Mouse (Mus musculus) lung, postnatal 0 days (tissue): ENCODE data around the gene Psrc1. TPM values are rescaled to one million over a fixed set of nuclear protein-coding genes. Genes with fewer than 3 reads are reported as not detected.

Experiments
- ATAC-seq: fragments of 200-750 bp; cut with Nextera tagmentation; 2 replicates; pipeline ENCODE4 v1.8.0; 2017; ENCODE audit warnings: moderate library complexity
- DNase-seq: peaks from one replicate; pipeline ENCODE4 v3.0.0-alpha.2; 2016; ENCODE audit warnings: low spot score
- H3K27ac ChIP-seq: fragments of 300-500 bp; sonication (generic); 2 replicates; pipeline ENCODE4 v1.5.1; 2014; ENCODE audit warnings: antibody characterized with exemption, mild to moderate bottlenecking, low read length, mixed read lengths
- H3K27me3 ChIP-seq: fragments of 300-500 bp; sonication (generic); replicated peaks from 2 replicates; pipeline ENCODE4 v1.6.1; 2014; ENCODE audit warnings: low read length, mixed read lengths; ENCODE audit not compliant: insufficient read depth
- H3K36me3 ChIP-seq: fragments of 300-500 bp; sonication (generic); 2 replicates; pipeline ENCODE4 v1.6.1; 2014; ENCODE audit warnings: low read length, mixed read lengths; ENCODE audit not compliant: insufficient read depth
- H3K4me1 ChIP-seq: fragments of 300-500 bp; sonication (generic); 2 replicates; pipeline ENCODE4 v1.6.1; 2014; ENCODE audit warnings: antibody characterized with exemption, low read depth, low read length, mixed read lengths; ENCODE audit not compliant: insufficient read depth
- H3K4me2 ChIP-seq: fragments of 300-500 bp; sonication (generic); replicated peaks from 2 replicates; pipeline ENCODE4 v1.6.1; 2014; ENCODE audit warnings: low read depth, mild to moderate bottlenecking, low read length, moderate library complexity, mixed read lengths
- H3K4me3 ChIP-seq: fragments of 300-500 bp; sonication (generic); 2 replicates; pipeline ENCODE4 v1.5.1; 2014; ENCODE audit warnings: low read depth, low read length
- H3K9ac ChIP-seq: fragments of 300-500 bp; sonication (generic); replicated peaks from 2 replicates; pipeline ENCODE4 v1.6.1; 2014; ENCODE audit warnings: low read depth, mild to moderate bottlenecking
- H3K9me3 ChIP-seq: fragments of 300-500 bp; sonication (generic); 2 replicates; pipeline ENCODE4 v1.6.1; 2016; ENCODE audit warnings: low read length, mixed read lengths
- CTCF ChIP-seq: IDR thresholded peaks from 2 replicates; pipeline ENCODE4 v1.5.1; 2016; ENCODE audit warnings: antibody characterized with exemption, mild to moderate bottlenecking
- EP300 ChIP-seq: IDR thresholded peaks from 2 replicates; pipeline ENCODE4 v1.6.1; 2016; ENCODE audit warnings: antibody characterized with exemption, mild to moderate bottlenecking, control low read depth
- WGBS: fragments of 180-500 bp; shearing (Covaris S2); extraction: QIAGEN DNeasy Blood & Tissue Kit; methylation state at CpG from one replicate; pipeline ENCODE4 v1.1.7; 2014; 5-methylcytosine and 5-hydroxymethylcytosine counted together
- polyA plus RNA-seq: library from polyadenylated mRNA; unstranded; fragments of >200 nt; fragmentation: Nextera tagmentation; extraction: Ambion mirVana; gene quantifications from 2 replicates; pipeline ENCODE4 v1.2.1, GENCODE M21; 2015

The Psrc1 gene
- polyA plus RNA-seq, 1 experiment from 2014 or later: 2.3 TPM

- Histone ChIP-seq H3K27me3 (no peaks in the 10 kb centered on the region), H3K9me3 (no peaks in the 10 kb centered on the region), H3K4me2 (no peak overlapping the region), H3K4me3 (no peak overlapping the region), H3K4me1 (no peaks in the 10 kb centered on the region), H3K36me3 (peaks cover 53% of the 10 kb centered on the region), H3K9ac (no peak overlapping the region), H3K27ac (no peak overlapping the region)
- WGBS: 84% methylated on average over 3 of the region's 3 CpGs
- DNase-seq (no peak), ATAC-seq (no peak)
- no peak for TF ChIP-seq CTCF
- TF ChIP-seq EP300: no peak
Observed at GRCm38 (mm10) chr3:108355245-108355644, 28.4 kb upstream of the Psrc1 start.

- Histone ChIP-seq H3K27me3 (no peaks in the 10 kb centered on the region), H3K4me3 (no peak overlapping the region), H3K27ac (no peak overlapping the region), H3K9me3 (no peaks in the 10 kb centered on the region), H3K4me2 (no peak overlapping the region), H3K9ac (no peak overlapping the region), H3K36me3 (peaks cover 41% of the 10 kb centered on the region), H3K4me1 (no peaks in the 10 kb centered on the region)
- ATAC-seq: no peak
- no peak for DNase-seq
- TF ChIP-seq CTCF (no peak), EP300 (no peak)
- WGBS: 91% methylated on average over 10 of the region's 10 CpGs
Observed at GRCm38 (mm10) chr3:108357051-108357450, 26.6 kb upstream of the Psrc1 start.

- TF ChIP-seq CTCF (no peak), EP300 (no peak)
- ATAC-seq: no peak
- DNase-seq: no peak
Observed at GRCm38 (mm10) chr3:108358445-108358844, 25.2 kb upstream of the Psrc1 start.

GRCm38 (mm10) chr3:108360894-108361293, 22.7 kb upstream of the Psrc1 start:
- 11% methylated on average over 7 of the region's 7 CpGs for WGBS
- Histone ChIP-seq H3K4me1 (no peaks in the 10 kb centered on the region), H3K9me3 (no peaks in the 10 kb centered on the region), H3K27me3 (no peaks in the 10 kb centered on the region), H3K27ac (no peak overlapping the region), H3K36me3 (peaks cover 19% of the 10 kb centered on the region), H3K4me3 (no peak overlapping the region), H3K9ac (no peak overlapping the region), H3K4me2 (no peak overlapping the region)
- DNase-seq (no peak), ATAC-seq (0 out of 2 replicates have a peak, but pooled peaks have one; percentile 14)
- no peak for TF ChIP-seq CTCF
- no peak for TF ChIP-seq EP300

More at GRCm38 (mm10) chr3:108358445-108358844, 25.2 kb upstream of the Psrc1 start:
- H3K9me3 ChIP-seq: no peaks in the 10 kb centered on the region
- peaks cover 38% of the 10 kb centered on the region for H3K36me3 ChIP-seq
- no peaks in the 10 kb centered on the region for H3K4me1 ChIP-seq
- no peak overlapping the region for H3K4me3 ChIP-seq
- WGBS: 74% methylated on average over 6 of the region's 6 CpGs
- H3K9ac ChIP-seq: no peak overlapping the region
- no peak overlapping the region for H3K27ac ChIP-seq
- H3K27me3 ChIP-seq: no peaks in the 10 kb centered on the region
- no peak overlapping the region for H3K4me2 ChIP-seq

- no peak overlapping the region for H3K4me2 ChIP-seq
- H3K36me3 ChIP-seq: no peaks in the 10 kb centered on the region
- DNase-seq (no peak), ATAC-seq (no peak)
- H3K4me3 ChIP-seq: no peak overlapping the region
- H3K9me3 ChIP-seq: no peaks in the 10 kb centered on the region
- TF ChIP-seq EP300 (no peak), CTCF (no peak)
- no peak overlapping the region for H3K27ac ChIP-seq
- WGBS: 44% methylated on average over 3 of the region's 3 CpGs
- no peaks in the 10 kb centered on the region for H3K27me3 ChIP-seq
- no peak overlapping the region for H3K9ac ChIP-seq
- peaks cover 3% of the 10 kb centered on the region; the same call in 1 of the 2 replicates for H3K4me1 ChIP-seq
Observed at GRCm38 (mm10) chr3:108363626-108364025, 20.0 kb upstream of the Psrc1 start.

- H3K9ac ChIP-seq: no peak within 1 kb of the TSS
- H3K9me3 ChIP-seq: no peaks in the 10 kb centered on the region
- H3K4me2 ChIP-seq: no peak within 1 kb of the TSS
- DNase-seq (no peak), ATAC-seq (peak; percentile 26)
- no peak for TF ChIP-seq CTCF
- TF ChIP-seq EP300: no peak
- peaks cover 5% of the 10 kb centered on the region; the same call in 1 of the 2 replicates for H3K4me1 ChIP-seq
- no peak within 1 kb of the TSS for H3K27ac ChIP-seq
- 53% methylated on average over 9 of the region's 9 CpGs for WGBS
- H3K36me3 ChIP-seq: no peaks in the 10 kb centered on the region
- no peaks in the 10 kb centered on the region for H3K27me3 ChIP-seq
- no peak within 1 kb of the TSS for H3K4me3 ChIP-seq
Observed at GRCm38 (mm10) chr3:108364270-108364995, 19.2 kb upstream of the Psrc1 start, which contains the start of gene Mybphl. Mybphl (plus strand) TSS chr3:108364911.
